Mouse (Mus musculus) ES-E14 (cell line): ENCODE data around the gene Cdkn2aip.

ENCODE experiments used
- CHD2 ChIP-seq: IDR thresholded peaks from 2 replicates; pipeline ENCODE4 v1.6.1; 2014; ENCODE audit warnings: mild to moderate bottlenecking, low read depth, low read length, inconsistent platforms
- MAFK ChIP-seq: IDR thresholded peaks from 2 replicates; pipeline ENCODE4 v1.6.1; 2014; ENCODE audit warnings: mild to moderate bottlenecking, low read depth, low read length, inconsistent platforms; ENCODE audit not compliant: insufficient read depth
- ZC3H11A ChIP-seq: IDR thresholded peaks from 2 replicates; pipeline ENCODE4 v1.6.1; 2012; ENCODE audit warnings: low read depth, mild to moderate bottlenecking, inconsistent platforms, low read length, borderline replicate concordance
- ZNF384 ChIP-seq: IDR thresholded peaks from 2 replicates; pipeline ENCODE4 v1.6.1; 2012; ENCODE audit warnings: low read depth, low read length, inconsistent platforms

DNA sequence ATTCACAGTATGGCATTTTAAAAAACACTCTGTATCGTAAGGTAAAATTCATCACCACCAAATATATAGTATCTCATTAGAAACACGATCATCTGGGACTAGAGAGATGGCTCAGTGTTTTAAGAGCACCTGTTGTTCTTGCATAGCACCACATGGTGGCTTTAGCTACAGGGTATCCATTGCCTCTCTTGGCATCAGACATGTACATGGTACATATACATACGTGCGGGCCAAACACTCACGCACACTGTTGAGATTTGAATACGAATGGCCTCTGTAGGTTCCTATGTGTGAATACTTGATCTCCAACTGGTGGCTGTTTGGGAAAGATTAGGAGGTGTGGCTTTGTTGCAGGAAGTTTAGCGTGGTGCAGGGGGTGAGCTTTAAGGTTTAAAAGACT lies 28.6 kb upstream of the Cdkn2aip start:
- TF ChIP-seq MAFK (no peak), ZNF384 (no peak), CHD2 (no peak), ZC3H11A (no peak)
